Mouse (Mus musculus): Measurements from ENCODE around the gene Zfp770. TPM values are rescaled to one million over a fixed set of nuclear protein-coding genes. Genes with fewer than 3 reads are reported as not detected.

Gene Zfp770
- total RNA-seq, 2 experiments from 2014 or later, result 11.8 to 13.3 TPM

DNA sequence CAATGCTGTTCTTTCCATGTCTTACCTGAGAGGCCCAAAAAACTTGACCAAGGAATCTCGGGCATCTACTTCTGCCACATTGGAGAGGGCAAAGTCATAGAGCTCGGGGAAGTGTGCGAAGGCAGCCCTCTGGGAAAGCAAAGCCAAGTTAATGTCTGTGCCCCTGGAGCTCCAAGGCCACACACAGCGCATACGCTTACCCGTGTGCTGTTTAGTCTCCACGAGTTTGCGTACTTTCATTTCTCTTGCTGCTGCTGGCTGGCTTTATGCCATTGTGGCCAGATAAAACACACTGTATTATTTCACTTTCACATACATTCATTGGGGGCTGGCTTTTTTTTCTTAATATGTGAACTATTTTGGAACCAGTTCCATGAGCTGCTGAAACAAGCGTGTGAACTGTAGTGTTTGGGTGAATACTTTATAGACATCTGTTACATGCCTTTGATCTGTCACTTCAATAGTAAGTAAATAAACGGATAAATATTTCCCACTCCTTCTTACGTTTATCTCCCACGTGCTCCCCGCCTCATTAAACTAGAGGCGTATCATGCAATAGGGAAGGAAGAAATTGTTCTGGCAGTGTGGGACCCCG is 54.3 kb downstream of the Zfp770 start:
- DNase-seq, result no peak
- intact Hi-C loops (cut with DNase I; ENCODE audit: low total_unique reads), result loop anchor here (5.0 kb wide), 2 partner anchors 175 to 280 kb away; no protein-coding TSS in a partner anchor

DNA sequence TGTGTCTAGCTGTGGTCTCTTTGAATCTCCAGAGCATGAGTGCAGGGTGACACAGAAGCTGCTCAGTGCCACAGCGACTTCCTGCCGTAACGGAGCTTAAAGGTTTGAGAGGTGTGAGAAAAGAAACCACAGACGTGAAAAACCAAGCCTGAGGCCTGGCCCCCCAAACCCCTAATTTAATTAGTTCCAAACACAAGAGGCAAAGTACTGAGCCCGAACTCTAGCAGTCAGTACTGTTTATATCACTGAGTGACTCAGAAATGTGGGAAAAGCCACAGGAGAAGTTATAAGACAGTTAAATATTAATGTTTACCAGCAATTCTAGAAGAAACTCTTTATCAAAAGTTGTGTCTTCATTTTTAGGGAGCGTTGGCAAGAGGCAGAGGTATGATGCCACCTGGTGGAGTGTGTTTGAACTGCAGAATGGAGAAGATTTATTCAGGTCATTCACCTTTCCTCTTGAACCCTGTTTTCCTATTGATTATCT is 55.9 kb downstream of the Zfp770 start:
- intact Hi-C loops (cut with DNase I; ENCODE audit: low total_unique reads), result loop anchor here (5.0 kb wide), 2 partner anchors 173 to 278 kb away; no protein-coding TSS in a partner anchor
- DNase-seq, result no peak

- intact Hi-C loops (cut with DNase I; ENCODE audit: low total_unique reads), result loop anchor here (5.0 kb wide), 2 partner anchors 173 to 278 kb away; no protein-coding TSS in a partner anchor
- no peak for DNase-seq
Measured at GRCm38 (mm10) chr2:114144915-114145314, 56.4 kb downstream of the Zfp770 start.

- DNase-seq, result no peak
- intact Hi-C loops (cut with DNase I; ENCODE audit: low total_unique reads), result no loop called here
Measured at GRCm38 (mm10) chr2:114143842-114144241, 57.4 kb downstream of the Zfp770 start.

Small RNAs within 50 kb of the gene (microRNA-seq; reads per million reads assigned to microRNA genes)
- 0 reads per million in 2 experiments for gene Mir7002

Other genes starting within 250 kb of the Zfp770 start
- gene Gjd2, start 187.8 kb downstream of the Zfp770 start, total RNA-seq (2021), result not detected
- 1,000 to 10,000 TPM; 7,210 to 7,715 TPM for gene Actc1, start 147.9 kb downstream of the Zfp770 start, total RNA-seq (2021)
- gene Aqr, start 14.4 kb downstream of the Zfp770 start, total RNA-seq (2021), result 10 to 100 TPM; 11.1 to 11.3 TPM

Data from gastrocnemius, postnatal 14 days (tissue).